Mouse (Mus musculus) T-helper 2 cell (primary cell): ENCODE results near the gene Emp2.

Experiments used
- in situ Hi-C: fragments of 300-600 bp; cut with MboI, MseI; formaldehyde crosslinking; loops from one replicate; pipeline ENCODE4 v1.15.1; 2025; ENCODE audit warnings: high pct_unique_total_duplicates

Emp2 gene

GRCm38 (mm10) chr16:10317197-10317544, 3.4 kb upstream of the Emp2 start:
- in situ Hi-C loops: no loop called here

GRCm38 (mm10) chr16:10316493-10317196, 2.9 kb upstream of the Emp2 start:
- in situ Hi-C loops: no loop called here

- in situ Hi-C loops: no loop called here
Measured at GRCm38 (mm10) chr16:10313226-10313625, 542 bp downstream of the Emp2 start.

- in situ Hi-C loops: no loop called here
Measured at GRCm38 (mm10) chr16:10311989-10312388, 1.8 kb downstream of the Emp2 start.

- in situ Hi-C loops: no loop called here
Measured at GRCm38 (mm10) chr16:10311086-10311485, 2.7 kb downstream of the Emp2 start.

GRCm38 (mm10) chr16:10310507-10310906, 3.3 kb downstream of the Emp2 start:
- in situ Hi-C loops: no loop called here

- in situ Hi-C loops: no loop called here
Measured at GRCm38 (mm10) chr16:10307351-10307750, 6.4 kb downstream of the Emp2 start.

- in situ Hi-C loops: no loop called here
Measured at GRCm38 (mm10) chr16:10306101-10306500, 7.7 kb downstream of the Emp2 start.

GRCm38 (mm10) chr16:10301337-10301736, 12.4 kb downstream of the Emp2 start:
- in situ Hi-C loops: no loop called here

GRCm38 (mm10) chr16:10300231-10301186, 13.3 kb downstream of the Emp2 start:
- in situ Hi-C loops: no loop called here

GRCm38 (mm10) chr16:10299637-10300036, 14.1 kb downstream of the Emp2 start:
- in situ Hi-C loops: loop anchor here (25.0 kb wide), 1 partner anchor 213 kb away; no protein-coding TSS in a partner anchor

GRCm38 (mm10) chr16:10297696-10298644, 15.8 kb downstream of the Emp2 start:
- in situ Hi-C loops: loop anchor here (25.0 kb wide), 1 partner anchor 214 kb away; no protein-coding TSS in a partner anchor

- in situ Hi-C loops: loop anchor here (25.0 kb wide), 1 partner anchor 224 kb away; no protein-coding TSS in a partner anchor
Measured at GRCm38 (mm10) chr16:10288115-10288514, 25.7 kb downstream of the Emp2 start.

- in situ Hi-C loops: loop anchor here (25.0 kb wide), 1 partner anchor 226 kb away; no protein-coding TSS in a partner anchor
Measured at GRCm38 (mm10) chr16:10286513-10287268, 27.1 kb downstream of the Emp2 start.

GRCm38 (mm10) chr16:10281890-10282289, 31.9 kb downstream of the Emp2 start:
- in situ Hi-C loops: loop anchor here (5.0 to 25.0 kb wide), 2 partner anchors 115 to 230 kb away; partner anchors contain the start of gene Tekt5

- in situ Hi-C loops: loop anchor here (5.0 to 25.0 kb wide), 2 partner anchors 117 to 232 kb away; partner anchors contain the start of gene Tekt5
Measured at GRCm38 (mm10) chr16:10280286-10280951, 33.3 kb downstream of the Emp2 start.

- in situ Hi-C loops: loop anchor here (25.0 kb wide), 1 partner anchor 236 kb away; no protein-coding TSS in a partner anchor
Measured at GRCm38 (mm10) chr16:10276778-10277177, 37.0 kb downstream of the Emp2 start.

- in situ Hi-C loops: no loop called here
Measured at GRCm38 (mm10) chr16:10274465-10274864, 39.3 kb downstream of the Emp2 start.

- in situ Hi-C loops: no loop called here
Measured at GRCm38 (mm10) chr16:10272256-10272655, 41.5 kb downstream of the Emp2 start.

GRCm38 (mm10) chr16:10253993-10254392, 59.8 kb downstream of the Emp2 start:
- in situ Hi-C loops: no loop called here
